Mouse (Mus musculus) testis, adult 2 months (tissue): ENCODE data around the gene B230104I21Rik. TPM values are rescaled to one million over a fixed set of nuclear protein-coding genes. Genes with fewer than 3 reads are reported as not detected.

Experiments used
- H3K27ac ChIP-seq: fragments of 200-500 bp; 2 replicates; pipeline ENCODE4 v1.5.1; 2012; ENCODE audit warnings: low read depth, low read length; ENCODE audit not compliant: control insufficient read depth, insufficient read depth
- H3K27me3 ChIP-seq: fragments of 200-500 bp; 2 replicates; pipeline ENCODE4 v1.6.1; 2012; ENCODE audit warnings: mild to moderate bottlenecking, low read length, moderate library complexity; ENCODE audit not compliant: control insufficient read depth, insufficient read depth
- H3K36me3 ChIP-seq: fragments of 200-500 bp; 2 replicates; pipeline ENCODE4 v1.6.1; 2012; ENCODE audit warnings: mild to moderate bottlenecking, low read length; ENCODE audit not compliant: control insufficient read depth, insufficient read depth
- H3K4me1 ChIP-seq: fragments of 200-500 bp; 2 replicates; pipeline ENCODE4 v1.6.1; 2012; ENCODE audit warnings: low read length; ENCODE audit not compliant: control insufficient read depth, insufficient read depth
- H3K4me3 ChIP-seq: fragments of 200-500 bp; 2 replicates; pipeline ENCODE4 v1.5.1; 2012; ENCODE audit warnings: low read depth, mild to moderate bottlenecking, low read length, moderate library complexity, mixed read lengths; ENCODE audit not compliant: control insufficient read depth
- CTCF ChIP-seq: fragments of 200-500 bp; IDR thresholded peaks from 2 replicates; pipeline ENCODE4 v1.5.1; 2012; ENCODE audit warnings: low read depth, mild to moderate bottlenecking, inconsistent platforms, low read length, moderate library complexity; ENCODE audit not compliant: control insufficient read depth, insufficient read depth, insufficient replicate concordance
- POLR2A ChIP-seq: fragments of 200-500 bp; IDR thresholded peaks from 2 replicates; pipeline ENCODE4 v1.6.1; 2012; ENCODE audit warnings: low read depth, mild to moderate bottlenecking, inconsistent platforms, low read length, moderate library complexity; ENCODE audit not compliant: control insufficient read depth
- polyA plus RNA-seq: library from polyadenylated mRNA; depleted of rRNA; stranded (reverse); fragments of >200 nt; gene quantifications from 2 replicates; pipeline ENCODE4 v1.2.3, GENCODE M21; 2012

B230104I21Rik gene
- polyA plus RNA-seq, 1 experiment = 0.57 TPM

- Histone ChIP-seq H3K4me3 (no peak overlapping the region), H3K27me3 (no peaks in the 10 kb centered on the region), H3K36me3 (no peaks in the 10 kb centered on the region), H3K27ac (no peak overlapping the region), H3K4me1 (no peaks in the 10 kb centered on the region)
- TF ChIP-seq CTCF (no peak), POLR2A (no peak)
These were observed 50.9 kb downstream of the B230104I21Rik start for GRCm38 (mm10) chr4:154386810-154387209.

- H3K27me3 ChIP-seq = no peaks in the 10 kb centered on the region
- H3K36me3 ChIP-seq = no peaks in the 10 kb centered on the region
- H3K27ac ChIP-seq = no peak overlapping the region
- no peaks in the 10 kb centered on the region for H3K4me1 ChIP-seq
- no peak for TF ChIP-seq CTCF
- TF ChIP-seq POLR2A = no peak
- no peak overlapping the region for H3K4me3 ChIP-seq
These were observed 53.7 kb downstream of the B230104I21Rik start for GRCm38 (mm10) chr4:154389641-154390040.

- Histone ChIP-seq H3K36me3 (no peaks in the 10 kb centered on the region), H3K27ac (no peak overlapping the region), H3K4me3 (no peak overlapping the region), H3K27me3 (no peaks in the 10 kb centered on the region), H3K4me1 (no peaks in the 10 kb centered on the region)
- TF ChIP-seq POLR2A = no peak
- no peak for TF ChIP-seq CTCF
These were observed 54.6 kb downstream of the B230104I21Rik start for GRCm38 (mm10) chr4:154390333-154391080.

- no peak for TF ChIP-seq POLR2A
- no peak for TF ChIP-seq CTCF
- H3K36me3 ChIP-seq = no peaks in the 10 kb centered on the region
- no peaks in the 10 kb centered on the region; the same call in 1 of the 2 replicates for H3K4me1 ChIP-seq
These were observed 56.7 kb downstream of the B230104I21Rik start for GRCm38 (mm10) chr4:154392641-154393040.

GRCm38 (mm10) chr4:154393196-154394122 is 57.5 kb downstream of the B230104I21Rik start:
- no peak overlapping the region for H3K27ac ChIP-seq
- H3K36me3 ChIP-seq = no peaks in the 10 kb centered on the region
- H3K4me3 ChIP-seq = no peak overlapping the region
- H3K4me1 ChIP-seq = no peaks in the 10 kb centered on the region; the same call in 1 of the 2 replicates
- H3K27me3 ChIP-seq = no peaks in the 10 kb centered on the region
- TF ChIP-seq POLR2A = no peak
- 0 out of 2 replicates have a peak, but pooled peaks have one; percentile 15 for TF ChIP-seq CTCF

More at GRCm38 (mm10) chr4:154392641-154393040, 56.7 kb downstream of the B230104I21Rik start:
- no peaks in the 10 kb centered on the region for H3K27me3 ChIP-seq
- H3K4me3 ChIP-seq = no peak overlapping the region
- no peak overlapping the region for H3K27ac ChIP-seq

GRCm38 (mm10) chr4:154394123-154394722 is 58.3 kb downstream of the B230104I21Rik start:
- no peak overlapping the region for H3K27ac ChIP-seq

More at GRCm38 (mm10) chr4:154394123-154394722, 58.3 kb downstream of the B230104I21Rik start:
- no peaks in the 10 kb centered on the region for H3K27me3 ChIP-seq
- H3K4me3 ChIP-seq = no peak overlapping the region
- no peak for TF ChIP-seq CTCF
- no peak for TF ChIP-seq POLR2A
- no peaks in the 10 kb centered on the region for H3K36me3 ChIP-seq
- H3K4me1 ChIP-seq = no peaks in the 10 kb centered on the region; the same call in 1 of the 2 replicates
